Mouse (Mus musculus): ENCODE measurements around the gene Tnfaip1. TPM values are rescaled to one million over a fixed set of nuclear protein-coding genes. Genes with fewer than 3 reads are reported as not detected.

Gene Tnfaip1
- polyA plus RNA-seq, 1 experiment from 2014 or later, result 82.2 TPM

GRCm38 (mm10) chr11:78557241-78557640 is 21.1 kb upstream of the Tnfaip1 start:
- no peak overlapping the region for H3K27ac ChIP-seq
- no peak overlapping the region for H3K9ac ChIP-seq
- ATAC-seq (ENCODE audit: insufficient number of reproducible peaks, insufficient read depth, low FRiP score, low TSS enrichment), result no peak
- H3K4me1 ChIP-seq, result no peaks in the 10 kb centered on the region
- H3K36me3 ChIP-seq, result no peaks in the 10 kb centered on the region
- H3K9me3 ChIP-seq, result 0 out of 2 replicates have a peak, but pooled peaks cover 2% of the 10 kb centered on the region
- H3K27me3 ChIP-seq, result no peaks in the 10 kb centered on the region
- H3K4me3 ChIP-seq, result no peak overlapping the region
- H3K4me2 ChIP-seq (replicated peaks), result no peak overlapping the region
- WGBS, result 49% methylated on average over 8 of the region's 8 CpGs

GRCm38 (mm10) chr11:78556070-78556469 is 19.9 kb upstream of the Tnfaip1 start:
- no peak overlapping the region for H3K4me3 ChIP-seq
- H3K9me3 ChIP-seq, result 0 out of 2 replicates have a peak, but pooled peaks cover 2% of the 10 kb centered on the region
- H3K27ac ChIP-seq, result no peak overlapping the region
- ATAC-seq (ENCODE audit: insufficient number of reproducible peaks, insufficient read depth, low FRiP score, low TSS enrichment), result no peak
- H3K4me1 ChIP-seq, result no peaks in the 10 kb centered on the region
- H3K36me3 ChIP-seq, result no peaks in the 10 kb centered on the region
- no peak overlapping the region for H3K4me2 ChIP-seq (replicated peaks)
- H3K27me3 ChIP-seq, result no peaks in the 10 kb centered on the region
- WGBS, result 76% methylated on average over 4 of the region's 4 CpGs
- no peak overlapping the region for H3K9ac ChIP-seq

- Histone ChIP-seq H3K4me3 (no peak overlapping the region), H3K9me3 (0 out of 2 replicates have a peak, but pooled peaks cover 2% of the 10 kb centered on the region), H3K27ac (no peak overlapping the region), H3K4me1 (no peaks in the 10 kb centered on the region), H3K36me3 (no peaks in the 10 kb centered on the region), H3K27me3 (no peaks in the 10 kb centered on the region), H3K4me2 (replicated peaks) (no peak overlapping the region), H3K9ac (no peak overlapping the region)
- ATAC-seq (ENCODE audit: insufficient number of reproducible peaks, insufficient read depth, low FRiP score, low TSS enrichment), result no peak
- 82% methylated on average over 3 of the region's 3 CpGs for WGBS
Measured at GRCm38 (mm10) chr11:78555623-78556022, 19.5 kb upstream of the Tnfaip1 start.

GRCm38 (mm10) chr11:78551059-78551398 is 14.9 kb upstream of the Tnfaip1 start:
- H3K4me2 ChIP-seq (replicated peaks), result peak overlapping the region; percentile 72
- peaks cover 12% of the 10 kb centered on the region for H3K4me1 ChIP-seq
- H3K27ac ChIP-seq, result peak overlapping the region; percentile 61
- H3K4me3 ChIP-seq, result peak overlapping the region; percentile 70
- H3K27me3 ChIP-seq, result no peaks in the 10 kb centered on the region
- ATAC-seq (ENCODE audit: insufficient number of reproducible peaks, insufficient read depth, low FRiP score, low TSS enrichment), result peak; percentile 53; the same call in 1 of the 2 replicates
- no peaks in the 10 kb centered on the region for H3K36me3 ChIP-seq
- 0 out of 2 replicates have a peak, but pooled peaks cover 2% of the 10 kb centered on the region for H3K9me3 ChIP-seq
- peak overlapping the region; percentile 43 for H3K9ac ChIP-seq
- 34% methylated on average over 6 of the region's 6 CpGs for WGBS

GRCm38 (mm10) chr11:78550168-78551058 is 14.3 kb upstream of the Tnfaip1 start, which contains the start of gene Tmem97:
TSS of gene Tmem97 (minus strand) at chr11:78550777.
- Histone ChIP-seq H3K9me3 (0 out of 2 replicates have a peak, but pooled peaks cover 2% of the 10 kb centered on the region), H3K9ac (peak within 1 kb of the TSS; percentile 73), H3K4me1 (peaks cover 12% of the 10 kb centered on the region), H3K27ac (peak within 1 kb of the TSS; percentile 81), H3K4me2 (replicated peaks) (peak within 1 kb of the TSS; percentile 72), H3K27me3 (no peaks in the 10 kb centered on the region), H3K36me3 (peaks cover 4% of the 10 kb centered on the region), H3K4me3 (peak within 1 kb of the TSS; percentile 70)
- ATAC-seq (ENCODE audit: insufficient number of reproducible peaks, insufficient read depth, low FRiP score, low TSS enrichment), result peak; percentile 100
- under 1% methylated on average over 60 of the region's 60 CpGs for WGBS

GRCm38 (mm10) chr11:78549491-78549987 is 13.4 kb upstream of the Tnfaip1 start:
- Histone ChIP-seq H3K9me3 (0 out of 2 replicates have a peak, but pooled peaks cover 2% of the 10 kb centered on the region), H3K4me2 (replicated peaks) (peak overlapping the region; percentile 72), H3K27me3 (no peaks in the 10 kb centered on the region), H3K4me3 (peak overlapping the region; percentile 70), H3K27ac (no peak overlapping the region), H3K9ac (peak overlapping the region; percentile 73; the same call in 1 of the 2 replicates), H3K36me3 (peaks cover 5% of the 10 kb centered on the region), H3K4me1 (peaks cover 12% of the 10 kb centered on the region)
- no peak for ATAC-seq (ENCODE audit: insufficient number of reproducible peaks, insufficient read depth, low FRiP score, low TSS enrichment)
- WGBS, result 11% methylated on average over 5 of the region's 5 CpGs

GRCm38 (mm10) chr11:78547718-78548460 is 11.8 kb upstream of the Tnfaip1 start:
- peaks cover 12% of the 10 kb centered on the region for H3K4me1 ChIP-seq
- no peak overlapping the region for H3K9ac ChIP-seq
- no peak for ATAC-seq (ENCODE audit: insufficient number of reproducible peaks, insufficient read depth, low FRiP score, low TSS enrichment)
- whole genome bisulfite sequencing, result 94% methylated on average over 2 of the region's 2 CpGs
- no peak overlapping the region for H3K4me3 ChIP-seq
- H3K36me3 ChIP-seq, result peaks cover 18% of the 10 kb centered on the region
- no peak overlapping the region for H3K27ac ChIP-seq
- no peak overlapping the region for H3K4me2 ChIP-seq (replicated peaks)
- no peaks in the 10 kb centered on the region for H3K9me3 ChIP-seq
- H3K27me3 ChIP-seq, result no peaks in the 10 kb centered on the region

GRCm38 (mm10) chr11:78545181-78545580 is 9.0 kb upstream of the Tnfaip1 start:
- WGBS, result 74% methylated on average over 8 of the region's 8 CpGs
- Histone ChIP-seq H3K4me2 (replicated peaks) (no peak overlapping the region), H3K9me3 (no peaks in the 10 kb centered on the region), H3K4me3 (no peak overlapping the region), H3K36me3 (peaks cover 33% of the 10 kb centered on the region), H3K9ac (no peak overlapping the region), H3K27me3 (no peaks in the 10 kb centered on the region), H3K4me1 (peaks cover 12% of the 10 kb centered on the region), H3K27ac (no peak overlapping the region)
- ATAC-seq (ENCODE audit: insufficient number of reproducible peaks, insufficient read depth, low FRiP score, low TSS enrichment), result no peak

- Histone ChIP-seq H3K4me3 (no peak overlapping the region), H3K27me3 (no peaks in the 10 kb centered on the region), H3K36me3 (peaks cover 38% of the 10 kb centered on the region), H3K9me3 (no peaks in the 10 kb centered on the region), H3K4me1 (peaks cover 10% of the 10 kb centered on the region), H3K27ac (no peak overlapping the region), H3K4me2 (replicated peaks) (no peak overlapping the region), H3K9ac (no peak overlapping the region)
- WGBS, result 92% methylated on average over 7 of the region's 7 CpGs
- ATAC-seq (ENCODE audit: insufficient number of reproducible peaks, insufficient read depth, low FRiP score, low TSS enrichment), result no peak
Measured at GRCm38 (mm10) chr11:78544449-78545111, 8.4 kb upstream of the Tnfaip1 start.

- Histone ChIP-seq H3K4me3 (no peak overlapping the region), H3K9me3 (no peaks in the 10 kb centered on the region), H3K36me3 (peaks cover 45% of the 10 kb centered on the region), H3K27me3 (no peaks in the 10 kb centered on the region), H3K4me2 (replicated peaks) (no peak overlapping the region), H3K27ac (no peak overlapping the region), H3K4me1 (peaks cover 10% of the 10 kb centered on the region), H3K9ac (no peak overlapping the region)
- WGBS, result 86% methylated on average over 3 of the region's 3 CpGs
- no peak for ATAC-seq (ENCODE audit: insufficient number of reproducible peaks, insufficient read depth, low FRiP score, low TSS enrichment)
Measured at GRCm38 (mm10) chr11:78540358-78540757, 4.2 kb upstream of the Tnfaip1 start.

GRCm38 (mm10) chr11:78536690-78537084 is 555 bp upstream of the Tnfaip1 start:
- Histone ChIP-seq H3K4me2 (replicated peaks) (peak overlapping the region; percentile 59), H3K9me3 (no peaks in the 10 kb centered on the region), H3K36me3 (peaks cover 29% of the 10 kb centered on the region), H3K9ac (peak overlapping the region; percentile 67), H3K27me3 (no peaks in the 10 kb centered on the region), H3K27ac (peak overlapping the region; percentile 75), H3K4me1 (peaks cover 21% of the 10 kb centered on the region), H3K4me3 (peak overlapping the region; percentile 62)
- WGBS, result 2% methylated on average over 14 of the region's 14 CpGs
- ATAC-seq (ENCODE audit: insufficient number of reproducible peaks, insufficient read depth, low FRiP score, low TSS enrichment), result no peak
